ENCODE assay signal across 15 mouse cellular contexts in the genomic region with DNA sequence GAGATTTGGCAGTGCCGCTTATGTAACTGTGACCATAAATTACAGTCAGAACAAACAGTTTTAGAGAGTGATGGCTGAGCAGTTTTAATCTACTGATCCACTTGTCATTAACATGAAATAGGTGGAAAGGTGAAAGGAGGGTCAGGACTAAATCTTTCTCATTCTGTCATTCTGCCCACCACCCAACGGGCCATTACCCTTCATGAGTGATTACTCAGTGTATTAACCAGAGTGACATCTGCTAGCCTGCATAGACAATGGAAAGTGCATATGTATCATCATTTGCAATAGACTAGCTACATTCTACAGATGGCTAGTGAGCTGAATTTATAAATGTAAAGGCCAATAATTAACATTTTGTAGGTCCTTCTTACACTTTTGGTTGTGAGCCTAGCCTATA.
DNase-seq lines count a peak whose midpoint lies in the region; ATAC-seq and TF ChIP-seq lines count a peak whose summit lies in the region.
"Had no signal": no experiment of that assay in that cellular context is flagged by ENCODE, and none has a peak within 500 bp of the region (broad histone marks: within the 10 kb centered on the region; RNA-seq: fewer than 3 reads in every experiment).

No protein-coding gene starts in this region.

- no peak for DNase-seq in kidney, adult 8-10 months
- DNase-seq in brain, embryonic 14.5 days (ENCODE audit: low read depth): peak; percentile 53
- peak; percentile 8 for DNase-seq in embryo, embryonic 11.5 days (ENCODE audit: low read depth, low spot score)
- DNase-seq in thymus, postnatal 25 days: no peak
- no peak for DNase-seq in right cerebral cortex, adult 18-20 months
- DNase-seq: adrenal gland, postnatal 36 days; cerebellum, adult 9-11 months; gastrocnemius, postnatal 10 days; heart, postnatal 14 days; liver; lung, adult 18-20 months had no signal

- ATAC-seq in kidney, embryonic 14.5 days (ENCODE audit: low FRiP score, low TSS enrichment): peak; percentile 43; the same call in 1 of the 2 replicates
- peak; percentile 81 for ATAC-seq in neural tube, embryonic 13.5 days (ENCODE audit: low read depth)

- TF ChIP-seq CTCF in brain, embryonic 14.5 days (IDR thresholded peaks at IDR 0.05; ENCODE audit: borderline replicate concordance, extremely low read depth, insufficient read depth, insufficient read length): no peak

- WGBS in kidney, embryonic 14.5 days: 29% methylated on average over 2 of the region's 2 CpGs
- 24% methylated on average over 2 of the region's 2 CpGs for WGBS in neural tube, embryonic 13.5 days

- no peaks in the 10 kb centered on the region for H3K36me3 ChIP-seq in kidney, embryonic 14.5 days (ENCODE audit: control insufficient read depth, insufficient read depth, low read length)
- no peaks in the 10 kb centered on the region for H3K36me3 ChIP-seq in neural tube, embryonic 13.5 days
- H3K36me3 ChIP-seq: embryonic facial prominence, embryonic 10.5 days; kidney, embryonic 15.5 days had no signal

- H3K9me3 ChIP-seq in kidney, embryonic 14.5 days (ENCODE audit: control insufficient read depth, low read length): no peaks in the 10 kb centered on the region
- no peaks in the 10 kb centered on the region for H3K9me3 ChIP-seq in neural tube, embryonic 13.5 days
- H3K9me3 ChIP-seq: embryonic facial prominence, embryonic 10.5 days; kidney, embryonic 15.5 days had no signal

- no peak overlapping the region for H3K27ac ChIP-seq in kidney, embryonic 14.5 days (ENCODE audit: low read depth, low read length)
- no peak overlapping the region for H3K27ac ChIP-seq in neural tube, embryonic 13.5 days (replicated peaks)
- H3K27ac ChIP-seq: embryonic facial prominence, embryonic 10.5 days; kidney, embryonic 15.5 days had no signal

- H3K4me1 ChIP-seq in kidney, embryonic 14.5 days (ENCODE audit: control insufficient read depth, insufficient read depth, low read length): no peaks in the 10 kb centered on the region
- no peaks in the 10 kb centered on the region; the same call in 1 of the 2 replicates for H3K4me1 ChIP-seq in neural tube, embryonic 13.5 days (replicated peaks)
- H3K4me1 ChIP-seq: embryonic facial prominence, embryonic 10.5 days; kidney, embryonic 15.5 days had no signal

- no peak overlapping the region for H3K4me2 ChIP-seq in kidney, embryonic 14.5 days (replicated peaks; ENCODE audit: low read depth, low read length)
- no peak overlapping the region for H3K4me2 ChIP-seq in neural tube, embryonic 13.5 days
- H3K4me2 ChIP-seq: kidney, embryonic 15.5 days had no signal

- TF ChIP-seq POLR2A in brain, embryonic 14.5 days (IDR thresholded peaks at IDR 0.05; ENCODE audit: borderline replicate concordance, extremely low read depth, insufficient read depth, insufficient read length, poor library complexity, severe bottlenecking): no peak

- no peak overlapping the region for H3K9ac ChIP-seq in kidney, embryonic 14.5 days (ENCODE audit: low read depth, low read length)
- no peak overlapping the region for H3K9ac ChIP-seq in neural tube, embryonic 13.5 days
- H3K9ac ChIP-seq: kidney, embryonic 15.5 days had no signal

- H3K4me3 ChIP-seq in kidney, embryonic 14.5 days (ENCODE audit: low read length): no peak overlapping the region
- H3K4me3 ChIP-seq in neural tube, embryonic 13.5 days: no peak overlapping the region
- H3K4me3 ChIP-seq: embryonic facial prominence, embryonic 10.5 days; kidney, embryonic 15.5 days had no signal

- no peaks in the 10 kb centered on the region for H3K27me3 ChIP-seq in kidney, embryonic 14.5 days (ENCODE audit: control insufficient read depth, insufficient read depth, low read length)
- H3K27me3 ChIP-seq in neural tube, embryonic 13.5 days: no peaks in the 10 kb centered on the region
- H3K27me3 ChIP-seq: kidney, embryonic 15.5 days had no signal

Comparison
In these comparisons a context has a peak if more than half of its experiments do, and no peak if none do; other contexts are left out.
1. DNase-seq: peak in brain, embryonic 14.5 days (single experiment) and embryo, embryonic 11.5 days (single experiment); none in kidney, adult 8-10 months (0 of 2), thymus, postnatal 25 days (single experiment) and right cerebral cortex, adult 18-20 months (single experiment).